In the genomic region with DNA sequence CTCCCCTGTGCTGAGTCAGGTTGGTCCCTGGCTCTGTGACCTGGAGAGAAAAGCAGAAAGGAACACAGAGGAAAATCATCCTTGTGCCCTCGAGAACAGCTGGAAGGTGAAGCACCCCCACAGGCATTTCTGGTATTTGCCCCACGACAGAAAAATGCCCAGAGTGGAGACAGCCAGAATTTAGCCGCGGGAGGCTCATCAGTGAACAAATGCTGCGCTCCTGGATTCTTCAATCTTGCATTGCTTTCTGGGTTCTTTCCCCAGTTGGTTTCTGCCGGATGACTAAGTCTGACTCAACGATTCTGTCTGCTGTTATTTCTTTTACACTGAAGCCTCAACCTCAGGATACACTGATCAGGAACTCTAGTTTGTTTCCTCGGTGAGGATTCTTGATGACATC, we compare ENCODE assay signal across 20 mouse cellular contexts. TPM values are rescaled to one million over a fixed set of nuclear protein-coding genes. Genes with fewer than 3 reads are reported as not detected.
"Had no signal": no experiment of that assay in that cellular context is flagged by ENCODE, and none has a peak within 500 bp of the region (broad histone marks: within the 10 kb centered on the region; RNA-seq: fewer than 3 reads in every experiment).

No protein-coding gene starts in this region.

- DNase-seq: kidney, postnatal 10 days; kidney, postnatal 36 days; layer of hippocampus, postnatal 36 days; liver, postnatal 0 days; lung, embryonic 14.5 days; thymus, adult 2 months; thymus, postnatal 14 days; thymus, postnatal 4 days had no signal

- H3K27me3 ChIP-seq: kidney, embryonic 15.5 days; midbrain, embryonic 12.5 days had no signal

- H3K36me3 ChIP-seq: kidney, embryonic 15.5 days; midbrain, embryonic 12.5 days had no signal

- H3K4me2 ChIP-seq: kidney, embryonic 15.5 days; lung, embryonic 14.5 days; midbrain, embryonic 12.5 days had no signal

- H3K4me3 ChIP-seq: kidney, embryonic 15.5 days; left cerebral cortex, adult 2 months; midbrain, embryonic 12.5 days had no signal

RNA-seq across cellular contexts. Expression of gene Spic, which starts 43.4 kb away (rescaled TPM):
- total RNA-seq: layer of hippocampus, adult 8-10 months; layer of hippocampus, postnatal 10 days; layer of hippocampus, postnatal 36 days; left cerebral cortex, adult 2 months; left cerebral cortex, postnatal 10 days; left cerebral cortex, postnatal 36 days had no signal
- polyA plus RNA-seq: limb, embryonic 11.5 days; lung, embryonic 14.5 days; midbrain, embryonic 12.5 days; midbrain, embryonic 16.5 days; neural tube, embryonic 11.5 days; neural tube, embryonic 14.5 days; small intestine, adult 2 months had no signal
